Mouse (Mus musculus) mesoderm, embryonic 11.5 days (tissue): Measurements from ENCODE around the gene C130032M10Rik.

Source experiments
- DNase-seq: peaks from one replicate; pipeline ENCODE4 v3.0.0-alpha.2; 2012; ENCODE audit warnings: low read depth, low spot score

C130032M10Rik gene

DNA sequence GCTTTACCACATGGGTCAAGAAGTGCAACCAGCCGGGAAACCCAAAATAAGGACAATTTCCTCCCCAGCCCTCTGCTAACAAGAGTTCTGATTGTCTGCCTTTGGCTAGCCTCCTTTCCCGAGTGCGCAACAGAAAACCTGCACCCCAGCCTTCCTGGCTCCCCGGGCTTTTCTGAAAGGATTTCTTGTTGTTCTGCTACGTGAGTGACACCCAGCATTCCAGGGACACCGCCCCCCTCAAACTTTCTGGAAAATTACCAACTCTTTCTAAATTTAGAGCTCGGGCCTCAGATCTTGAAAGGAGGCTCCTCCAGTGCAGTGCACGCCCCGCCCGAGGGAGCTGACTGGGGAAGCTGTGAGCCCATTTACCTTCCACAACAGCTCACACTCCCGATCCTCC, at the start of gene C130032M10Rik:
C130032M10Rik (plus strand) TSS at position 334 of the 400 bp plus-strand sequence.
- no peak for DNase-seq

DNA sequence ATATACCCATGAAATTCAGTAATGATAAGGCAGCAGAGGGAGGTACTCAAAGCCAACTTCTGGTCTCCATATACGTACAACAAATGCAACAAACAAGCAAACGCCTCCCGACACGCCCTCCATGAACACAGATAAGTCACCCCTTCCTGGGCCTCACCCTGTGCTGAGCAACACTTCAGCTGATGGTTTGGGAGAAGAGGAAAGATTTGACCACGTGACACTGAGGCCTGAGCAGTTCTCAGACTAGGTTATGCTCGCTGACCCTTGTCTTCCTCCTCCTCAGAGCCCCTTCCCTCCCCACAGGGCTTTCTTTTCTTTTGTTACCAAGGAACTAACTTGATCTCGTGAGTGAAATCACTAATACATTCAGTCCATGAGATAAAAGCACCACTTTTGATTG, 48.6 kb upstream of the C130032M10Rik start:
- no peak for DNase-seq

DNA sequence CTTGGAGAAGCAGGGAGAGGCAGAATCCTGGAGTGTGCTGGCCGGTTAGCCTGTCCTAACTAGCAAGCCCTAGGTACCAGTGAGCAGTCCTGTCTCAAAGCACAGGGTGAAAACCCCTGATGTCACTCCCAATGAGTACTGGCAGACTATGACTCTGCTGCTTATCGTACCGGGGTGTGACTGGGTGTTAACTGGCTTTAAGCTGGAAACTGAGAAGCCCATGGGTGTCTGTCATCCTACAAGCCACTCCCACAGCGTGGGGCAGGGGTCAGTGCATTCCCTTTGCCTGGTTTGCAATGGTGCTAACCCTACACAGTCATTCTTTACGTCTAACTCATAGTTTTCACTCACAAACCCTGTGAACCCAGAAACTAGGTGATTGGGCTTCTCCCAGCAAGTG, 47.3 kb upstream of the C130032M10Rik start:
- DNase-seq, result no peak

DNA sequence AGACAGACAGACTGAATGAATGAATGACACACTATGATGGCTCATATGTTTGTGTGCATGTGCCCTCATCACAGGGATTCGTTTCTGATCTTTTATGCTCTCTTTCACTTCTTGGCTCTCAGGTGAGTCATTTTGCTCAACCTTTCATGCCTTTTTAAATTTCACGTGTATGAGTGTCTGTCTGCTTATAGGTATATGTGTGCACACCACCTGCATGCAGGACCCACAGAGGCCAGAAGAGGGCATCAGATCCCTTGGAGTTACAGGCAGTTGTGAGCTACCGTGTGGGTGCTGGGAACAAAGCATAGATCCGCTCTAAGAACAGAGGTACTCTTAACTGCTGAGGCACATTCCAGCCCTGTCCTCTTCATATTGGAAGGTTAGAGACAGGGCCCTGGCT, 46.8 kb upstream of the C130032M10Rik start:
- no peak for DNase-seq

DNA sequence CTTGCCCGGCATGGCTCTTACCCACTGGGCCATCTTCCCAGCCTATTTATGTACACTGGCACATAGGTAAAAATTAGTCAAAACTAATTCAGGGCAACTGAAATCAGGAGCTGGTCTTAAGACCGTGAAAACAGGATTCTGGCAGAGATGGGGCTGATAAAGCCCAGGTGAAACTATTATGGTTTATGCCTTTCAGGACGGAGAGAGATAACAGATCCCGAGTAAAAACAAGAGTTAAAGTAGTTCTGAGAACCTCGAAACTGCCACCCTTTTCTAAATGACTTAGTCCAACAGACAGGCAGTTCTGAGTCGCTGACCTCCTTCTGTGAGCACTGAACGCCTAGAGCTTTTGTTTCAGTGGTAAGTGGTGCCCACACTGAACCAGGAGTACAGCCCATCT, 43.6 kb upstream of the C130032M10Rik start:
- DNase-seq, result no peak

DNA sequence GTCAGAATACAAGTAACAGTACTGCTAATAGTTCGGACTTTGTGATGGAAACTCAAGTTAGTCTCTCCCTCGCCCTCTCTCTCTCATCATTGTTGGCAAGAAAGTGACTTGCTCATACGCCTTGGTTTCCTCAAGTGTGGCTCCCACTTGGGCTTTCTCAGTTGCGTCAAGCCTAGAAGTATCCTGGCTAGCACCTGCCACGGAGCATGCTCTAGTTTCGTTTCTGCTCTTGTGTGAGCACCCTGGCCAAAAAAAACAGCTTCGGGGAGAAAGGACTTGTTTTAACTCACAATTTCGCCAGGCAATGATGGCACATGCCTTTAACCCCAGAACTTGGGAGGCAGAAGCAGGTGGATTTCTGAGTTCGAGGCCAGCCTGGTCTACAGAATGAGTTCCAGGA, 38.5 kb upstream of the C130032M10Rik start:
- no peak for DNase-seq

DNA sequence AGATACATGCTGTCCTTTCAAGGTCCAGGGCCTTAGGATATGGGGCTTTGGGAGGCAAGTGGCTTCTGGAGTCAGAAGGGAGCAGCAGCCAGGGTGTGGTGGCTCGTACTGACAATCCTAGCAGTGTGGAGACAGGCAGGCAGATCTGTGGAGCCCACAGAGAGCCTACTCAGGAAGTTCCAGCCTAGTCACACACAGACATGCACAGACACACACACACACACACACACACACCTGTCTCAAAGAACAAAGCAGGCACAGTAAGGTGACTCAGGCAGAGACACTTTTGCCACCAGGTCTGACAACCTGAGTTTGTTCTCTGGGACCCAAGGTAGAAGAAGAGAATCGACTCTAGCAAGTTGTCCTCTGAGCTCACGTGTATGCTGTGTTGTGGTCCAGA, 34.6 kb upstream of the C130032M10Rik start:
- no peak for DNase-seq

DNA sequence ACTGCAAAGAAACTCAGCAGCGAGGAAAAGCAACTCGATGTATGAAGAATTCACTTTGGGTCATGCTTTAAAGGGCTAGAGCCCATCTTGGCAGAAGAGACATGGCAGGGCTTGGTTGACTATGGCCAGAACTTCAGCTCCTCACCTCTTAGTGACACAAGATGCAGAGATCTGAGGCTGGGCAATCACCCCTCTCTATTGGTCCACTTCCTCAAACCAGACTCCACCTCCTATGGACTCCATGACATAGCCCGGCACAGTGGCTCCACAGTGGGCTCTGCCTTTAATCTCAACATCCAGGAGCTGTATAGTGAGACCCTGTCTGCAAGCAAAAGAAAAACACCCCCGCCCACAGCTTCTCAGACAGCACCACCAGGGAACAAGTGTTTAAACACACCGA, 30.7 kb upstream of the C130032M10Rik start:
- no peak for DNase-seq

DNA sequence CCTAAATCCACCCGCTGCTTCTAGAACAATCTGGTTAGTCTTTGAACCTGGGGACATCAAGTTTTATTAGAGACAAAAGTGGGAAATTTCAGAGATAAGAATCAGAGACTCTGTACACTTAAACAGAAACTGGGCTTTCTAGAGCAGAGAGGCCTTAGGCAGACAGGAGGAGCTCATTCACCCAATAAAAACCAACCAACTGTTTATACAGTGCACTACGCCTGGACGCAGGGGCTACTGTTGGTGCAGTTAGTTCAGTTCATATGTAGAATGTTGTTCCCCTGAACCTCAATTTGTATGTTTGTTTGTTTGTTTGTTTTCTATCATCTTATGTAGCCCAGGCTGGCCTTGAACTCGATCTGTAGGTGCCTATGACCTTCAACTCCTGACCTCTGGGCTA, 28.7 kb upstream of the C130032M10Rik start:
- no peak for DNase-seq

DNA sequence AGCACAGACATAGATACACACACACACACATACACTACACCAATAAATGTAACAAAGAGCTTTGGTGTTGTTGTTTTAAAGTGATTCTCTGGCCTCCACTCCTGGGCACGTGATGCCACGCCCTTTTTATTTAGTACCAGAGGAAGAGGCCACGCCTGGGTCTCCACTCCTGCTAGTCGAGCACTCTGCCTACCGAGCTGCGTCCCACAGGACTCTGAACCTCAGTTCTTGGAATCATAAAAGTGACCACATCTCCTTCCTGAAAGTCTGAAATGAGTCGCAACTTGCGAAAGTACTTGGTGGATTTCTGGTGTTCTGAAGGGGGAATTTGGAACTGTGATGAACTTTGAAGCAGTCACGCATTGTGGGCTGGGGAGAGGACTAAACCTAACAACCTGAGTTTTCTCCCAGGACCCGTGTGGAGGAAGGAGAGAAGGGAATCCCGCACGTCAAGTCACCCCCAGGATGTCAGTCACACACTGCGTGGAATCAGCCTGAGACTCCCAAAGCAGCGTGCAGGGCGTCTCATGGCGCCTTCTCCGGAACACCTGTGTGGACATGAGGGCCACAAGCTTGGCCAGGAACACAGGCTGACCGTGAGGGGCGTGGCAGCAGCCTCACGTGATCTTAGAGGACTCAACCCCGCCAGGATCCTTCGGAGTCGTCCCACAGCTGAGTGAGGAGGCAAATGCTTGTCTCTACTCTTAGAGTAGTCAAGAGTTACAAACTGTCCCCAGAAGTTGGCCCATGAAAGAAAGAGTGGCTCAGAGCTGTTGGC, 27.8 kb upstream of the C130032M10Rik start:
- DNase-seq, result no peak

DNA sequence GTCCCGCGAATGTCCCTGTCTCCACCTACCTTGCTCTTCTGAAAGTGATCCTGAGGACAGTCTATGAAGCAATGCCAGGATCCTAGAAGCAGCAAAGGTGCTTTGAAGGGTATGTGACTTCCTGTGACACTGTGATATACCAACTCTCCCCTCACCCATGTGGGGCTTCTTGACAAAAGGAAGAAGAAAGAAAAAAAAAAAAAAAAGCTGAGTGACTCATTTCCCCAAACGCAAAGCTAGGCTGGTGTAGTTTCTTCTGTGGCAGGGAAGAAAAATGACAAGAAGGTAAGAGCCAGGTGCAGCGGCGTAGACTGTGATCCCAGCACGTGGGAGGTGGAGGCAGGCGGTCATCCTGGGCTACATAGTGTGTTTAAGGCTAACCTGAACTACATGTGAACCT, 19.0 kb upstream of the C130032M10Rik start:
- no peak for DNase-seq

DNA sequence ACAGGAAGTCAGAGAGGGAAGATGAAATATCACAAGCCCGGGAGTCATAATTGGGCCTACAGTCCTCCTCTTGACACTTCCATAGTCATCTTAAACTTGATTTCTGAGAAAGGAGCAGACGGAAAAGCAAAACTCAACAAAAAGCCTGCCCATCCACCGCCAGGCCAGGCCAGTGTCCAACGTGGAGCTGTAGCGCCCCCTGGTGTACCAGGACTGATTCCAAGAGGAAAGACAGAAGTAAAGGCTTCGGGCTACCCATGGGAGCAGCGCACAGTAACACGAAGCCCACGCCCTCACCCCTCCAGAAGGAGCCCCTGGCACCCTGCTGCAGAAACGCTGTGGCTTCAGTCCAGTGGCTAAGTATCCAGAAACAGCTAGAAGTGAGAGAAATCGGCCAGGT, 17.3 kb upstream of the C130032M10Rik start:
- DNase-seq, result peak; percentile 91

DNA sequence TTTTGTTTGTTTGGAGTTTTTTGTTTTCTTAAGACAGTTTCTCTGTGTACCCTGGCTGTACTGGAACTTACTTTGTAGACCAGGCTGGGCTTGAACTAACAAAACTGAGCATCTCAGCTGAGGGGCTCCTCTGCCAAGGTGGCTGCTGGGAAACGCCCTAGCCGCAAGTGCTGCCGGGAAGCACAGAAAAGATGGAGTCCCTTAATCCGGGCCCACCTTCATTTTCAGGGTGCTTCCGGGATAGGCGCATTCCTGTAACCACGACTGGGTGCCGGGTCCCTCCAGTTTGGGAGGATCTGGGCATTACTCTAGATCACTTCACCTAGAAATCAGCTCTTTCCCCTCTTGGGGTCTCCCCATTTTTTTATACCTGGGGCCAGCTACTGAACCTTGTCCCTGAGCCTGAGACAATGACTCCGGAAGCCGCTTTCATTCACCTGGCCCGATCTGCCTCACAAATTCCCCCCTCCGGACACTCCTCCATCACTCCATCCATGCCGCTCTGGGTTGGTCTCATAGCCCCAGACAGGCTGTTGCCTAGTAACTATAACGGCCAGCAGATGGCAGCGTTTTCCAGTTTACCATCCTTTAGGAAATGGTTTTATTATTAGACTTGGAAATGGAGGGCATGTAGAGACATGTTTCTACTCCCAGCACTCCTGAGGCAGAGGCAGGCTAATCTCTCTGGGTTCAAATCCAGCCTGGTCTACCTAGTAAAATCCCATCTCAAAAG, 15.5 kb upstream of the C130032M10Rik start:
- peak; percentile 72 for DNase-seq

DNA sequence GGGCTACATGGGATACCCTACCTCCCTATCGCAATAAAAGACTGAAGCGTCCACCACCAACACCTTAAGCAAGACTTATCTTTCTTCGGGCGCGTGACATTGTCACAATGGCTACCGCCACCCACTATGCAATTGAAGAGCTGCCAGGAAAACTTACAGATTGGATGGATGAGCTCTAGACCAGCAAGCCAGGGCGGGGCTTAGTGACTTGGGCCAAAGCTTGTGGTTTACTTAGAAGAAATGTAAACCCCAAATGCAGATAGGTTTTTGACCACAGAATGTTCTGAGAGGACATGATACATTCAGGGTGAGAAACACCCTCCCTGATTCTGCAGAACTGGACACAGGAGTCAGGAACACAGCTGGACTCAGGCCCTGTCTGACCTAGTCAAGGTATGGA, 14.4 kb upstream of the C130032M10Rik start:
- DNase-seq, result no peak

DNA sequence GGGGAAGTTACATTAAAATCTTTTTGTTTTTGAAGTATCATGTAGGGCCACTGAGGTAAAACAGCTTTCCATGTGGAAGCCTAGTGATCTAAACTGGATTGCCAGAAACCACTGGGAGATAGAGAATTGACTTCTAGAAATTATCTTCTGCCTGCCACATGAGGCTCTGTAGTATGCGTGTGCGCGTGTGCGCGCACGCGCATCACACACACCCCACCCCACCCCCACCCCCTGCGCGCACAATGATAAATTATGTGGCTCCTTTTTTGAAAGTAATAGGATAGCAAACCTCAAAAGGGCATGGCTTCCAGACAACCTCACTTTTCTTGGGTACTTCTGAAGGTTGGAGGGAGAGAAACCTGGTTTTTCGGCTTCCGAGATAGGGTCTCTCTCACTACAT, 13.6 kb upstream of the C130032M10Rik start:
- no peak for DNase-seq

DNA sequence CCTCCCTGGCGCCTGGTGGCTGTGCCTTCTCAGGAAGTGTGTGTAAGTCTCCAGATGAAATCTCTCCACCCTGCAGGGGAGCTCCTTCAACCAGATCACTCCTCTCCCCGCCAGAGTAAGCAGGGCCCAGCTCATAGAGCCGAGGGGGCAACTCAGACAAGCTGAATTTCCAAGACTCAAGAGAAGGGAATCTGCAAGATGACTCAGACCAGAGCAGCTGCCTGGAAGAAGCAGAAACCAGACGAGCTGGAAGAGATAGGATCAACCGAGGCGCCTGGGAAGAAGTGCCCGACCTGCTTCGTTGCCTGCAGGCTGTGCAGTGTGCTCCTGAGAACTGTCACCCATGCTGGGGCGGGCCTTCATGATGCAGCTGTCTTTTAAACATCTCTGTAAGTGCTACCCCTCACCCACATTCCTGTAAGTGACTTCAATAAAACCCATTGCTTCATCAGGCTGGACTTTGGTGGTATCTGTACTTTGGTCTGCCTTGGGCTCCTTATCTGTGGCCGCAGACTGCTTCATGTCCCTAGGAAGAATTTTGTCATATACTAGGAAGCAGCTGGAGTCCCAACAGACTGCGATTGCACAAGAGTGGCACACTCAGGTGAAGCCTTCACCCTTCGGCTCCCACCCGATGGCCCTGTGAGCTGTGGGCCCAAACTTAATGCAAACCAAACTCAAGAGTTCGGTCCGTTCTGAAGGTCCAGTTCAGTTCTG, 12.6 kb upstream of the C130032M10Rik start:
- DNase-seq, result no peak

DNA sequence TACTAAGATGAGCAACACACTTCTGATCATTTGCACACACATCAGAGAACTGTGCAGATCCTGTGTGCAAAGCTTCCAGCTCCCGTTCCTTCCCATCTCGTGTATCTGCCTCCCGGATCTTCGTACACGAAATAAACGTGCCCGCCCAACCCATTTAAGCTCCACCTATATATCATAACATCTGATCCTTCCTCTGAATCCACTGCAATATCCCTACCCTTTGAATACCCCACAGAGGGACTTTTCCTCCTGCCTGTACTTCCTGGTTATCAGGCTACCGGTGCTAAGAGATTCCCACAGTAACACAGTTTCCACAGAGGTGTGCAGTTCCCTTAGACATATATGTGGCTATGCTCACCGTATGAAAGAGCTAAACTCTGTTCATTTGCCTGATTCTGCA, 10.7 kb upstream of the C130032M10Rik start, which contains the start of gene Ccr4:
Ccr4 (minus strand) TSS at position 101 of the 400 bp plus-strand sequence.
- no peak for DNase-seq

DNA sequence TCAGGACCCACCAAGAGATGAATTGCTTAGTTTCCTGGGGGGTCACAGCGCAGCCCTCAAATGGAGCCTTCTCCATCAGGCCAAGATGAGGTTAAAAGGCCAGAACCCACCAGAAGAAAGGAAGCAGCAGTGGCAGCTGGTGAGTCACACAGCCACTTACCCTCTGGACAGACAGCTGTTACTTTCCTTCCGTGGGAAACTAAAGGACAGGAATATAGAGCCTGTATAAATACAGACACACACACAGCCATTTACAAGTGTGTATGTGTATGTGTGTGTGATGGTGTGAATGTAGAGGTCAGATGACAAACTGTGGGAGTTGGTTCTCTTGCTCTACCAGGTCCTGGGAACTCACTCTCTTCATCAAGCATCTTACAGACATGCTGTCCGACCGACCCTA, 8.9 kb upstream of the C130032M10Rik start:
- no peak for DNase-seq

DNA sequence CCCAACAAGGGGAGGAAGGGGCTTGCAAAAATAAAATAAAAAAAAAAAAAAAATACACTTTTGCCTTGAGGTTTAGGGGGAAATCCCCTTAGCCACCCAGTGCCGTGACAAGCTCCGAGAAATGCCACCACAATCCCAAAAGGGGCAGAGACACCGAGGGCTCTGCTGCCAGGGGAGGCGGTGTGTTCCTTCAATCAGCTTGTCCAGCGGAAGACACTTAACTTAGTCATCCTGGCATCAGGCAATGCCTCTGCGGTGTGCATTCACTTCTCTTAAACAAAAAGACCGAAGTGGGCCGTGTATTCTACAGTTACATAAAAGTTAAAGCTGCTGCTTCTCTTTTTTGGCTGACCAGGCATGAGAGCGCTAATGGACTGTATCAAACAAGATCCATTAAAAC, 8.1 kb upstream of the C130032M10Rik start:
- no peak for DNase-seq

DNA sequence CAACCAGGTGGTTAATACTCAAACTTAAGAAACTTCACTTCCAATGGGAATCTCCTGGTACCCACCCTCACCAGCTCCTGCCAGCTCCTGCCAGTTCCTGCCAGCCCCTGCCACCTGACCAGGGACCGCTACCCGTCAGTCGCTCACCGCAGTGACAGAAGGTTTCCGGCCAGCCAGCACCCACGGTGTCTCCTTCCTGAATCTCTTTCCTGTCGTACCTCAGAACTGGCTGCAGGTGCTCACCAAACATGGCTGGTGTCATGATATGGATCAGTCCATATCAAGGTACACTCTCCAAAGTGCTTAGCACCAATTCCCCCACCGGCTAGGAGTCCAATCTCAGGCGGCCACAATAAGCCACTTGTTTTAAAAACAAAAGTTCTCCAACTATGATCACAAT, 5.7 kb upstream of the C130032M10Rik start:
- DNase-seq, result no peak

DNA sequence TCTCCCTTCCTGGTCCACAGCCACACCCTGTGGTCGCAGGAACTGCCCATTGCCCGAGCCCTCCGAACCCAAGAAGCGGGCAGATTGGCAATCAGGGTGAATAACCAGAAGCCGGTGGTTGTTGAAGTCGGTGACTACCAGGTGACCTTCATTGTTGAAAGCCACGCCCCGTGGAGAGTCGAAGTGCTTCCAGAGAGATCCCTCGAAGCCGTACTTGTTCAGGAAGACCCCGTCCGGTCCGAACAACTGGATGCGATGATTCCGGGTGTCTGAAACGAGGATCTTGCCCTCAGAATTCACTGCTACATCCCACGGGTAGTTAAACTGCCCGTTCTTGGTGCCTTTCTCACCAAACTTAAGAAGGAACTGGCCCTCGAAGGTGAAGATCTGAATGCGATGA, 2.7 kb upstream of the C130032M10Rik start:
- DNase-seq, result no peak

DNA sequence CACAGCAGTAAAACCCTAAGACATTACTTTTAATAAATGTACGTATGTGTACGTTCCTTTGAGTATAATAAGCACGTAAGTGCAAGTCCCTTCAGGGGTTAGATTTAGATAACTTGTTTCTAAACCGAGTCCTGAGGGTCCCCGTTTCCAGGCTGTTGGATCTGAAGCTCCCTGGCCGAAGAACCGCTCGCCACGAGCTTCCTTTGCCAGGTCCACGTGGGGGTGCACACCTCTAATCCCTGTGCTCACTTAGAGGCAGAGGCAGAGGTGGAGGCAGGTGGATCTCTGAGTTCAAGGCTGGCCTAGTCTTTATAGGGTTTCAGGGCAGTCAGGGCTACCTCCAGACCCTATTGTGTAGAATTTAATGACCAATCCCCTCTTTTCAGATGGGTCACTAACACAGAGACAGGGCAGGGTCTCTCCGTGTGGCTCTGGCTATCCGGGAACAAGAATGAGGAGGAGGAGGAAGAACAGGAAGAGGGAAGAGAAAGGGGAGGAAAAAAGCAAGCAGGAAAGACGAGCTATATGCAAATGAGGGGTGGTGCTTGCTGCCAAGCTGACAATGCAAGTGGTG, 2.5 kb downstream of the C130032M10Rik start:
- DNase-seq, result no peak
